ENCODE assay signal across 25 mouse cellular contexts in the genomic region with DNA sequence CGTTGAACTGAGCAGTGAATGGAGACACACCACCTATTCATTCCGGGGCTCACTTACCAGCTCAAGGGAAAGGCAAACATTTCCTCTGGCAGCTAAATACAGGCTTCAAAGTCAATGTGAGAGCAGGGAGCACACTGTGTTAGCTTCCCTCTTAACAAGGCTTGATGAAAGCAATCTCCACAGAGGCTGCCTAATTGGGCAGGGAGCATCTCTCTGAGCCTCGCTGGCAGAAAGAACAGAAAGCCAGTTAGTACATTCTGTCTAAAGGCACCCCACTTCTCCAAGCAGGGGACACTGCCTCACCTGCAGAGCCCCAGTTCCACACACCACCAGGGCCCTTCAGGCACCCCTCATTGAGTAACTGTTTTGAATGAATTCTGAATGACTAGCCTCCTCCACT.
DNase-seq lines count a peak whose midpoint lies in the region; ATAC-seq lines count a peak whose summit lies in the region.
"Had no signal": no experiment of that assay in that cellular context is flagged by ENCODE, and none has a peak within 500 bp of the region (broad histone marks: within the 10 kb centered on the region; RNA-seq: fewer than 3 reads in every experiment).

No protein-coding gene starts in this region.

- H3K4me1 ChIP-seq in forebrain, embryonic 14.5 days (ENCODE audit: control insufficient read depth, insufficient read depth, low read length), result no peaks in the 10 kb centered on the region
- no peaks in the 10 kb centered on the region for H3K4me1 ChIP-seq in forebrain, embryonic 13.5 days
- no peaks in the 10 kb centered on the region for H3K4me1 ChIP-seq in heart, embryonic 10.5 days
- no peaks in the 10 kb centered on the region for H3K4me1 ChIP-seq in kidney, embryonic 14.5 days (ENCODE audit: control insufficient read depth, insufficient read depth, low read length)
- H3K4me1 ChIP-seq: embryonic facial prominence, embryonic 13.5 days; embryonic facial prominence, embryonic 15.5 days; forebrain, embryonic 12.5 days had no signal

- WGBS in forebrain, embryonic 14.5 days, result 34% methylated on average over 3 of the region's 3 CpGs
- 39% methylated on average over 3 of the region's 3 CpGs for WGBS in forebrain, embryonic 13.5 days
- 62% methylated on average over 3 of the region's 3 CpGs for WGBS in heart, embryonic 10.5 days
- 53% methylated on average over 3 of the region's 3 CpGs for WGBS in kidney, embryonic 14.5 days

- no peak overlapping the region for H3K4me3 ChIP-seq in forebrain, embryonic 14.5 days (ENCODE audit: low read depth, low read length)
- H3K4me3 ChIP-seq in forebrain, embryonic 13.5 days, result no peak overlapping the region
- no peak overlapping the region for H3K4me3 ChIP-seq in heart, embryonic 10.5 days
- no peak overlapping the region for H3K4me3 ChIP-seq in kidney, embryonic 14.5 days (ENCODE audit: low read length)
- H3K4me3 ChIP-seq: embryonic facial prominence, embryonic 13.5 days; embryonic facial prominence, embryonic 15.5 days; erythroblast, embryonic 14.5 days; forebrain, embryonic 10.5 days; forebrain, embryonic 12.5 days had no signal

- peak; percentile 19 for DNase-seq in forebrain, embryonic 14.5 days (ENCODE audit: low spot score)
- peak; percentile 60 for DNase-seq in heart, adult 11 months
- no peak for DNase-seq in heart, embryonic 10.5 days (ENCODE audit: low spot score)
- DNase-seq: adrenal gland, adult 8-10 months; adrenal gland, postnatal 14 days; adrenal gland, postnatal 36 days; B cell, adult 2 months; cerebellum, adult 11-12 months; cerebellum, adult 2 months; cerebellum, adult 9-10 months; cerebellum, postnatal 14 days; cerebellum, postnatal 36 days; embryo, embryonic 11 days had no signal

- H3K27ac ChIP-seq in forebrain, embryonic 14.5 days (ENCODE audit: low read depth, low read length), result no peak overlapping the region
- H3K27ac ChIP-seq in forebrain, embryonic 13.5 days, result no peak overlapping the region
- H3K27ac ChIP-seq in heart, embryonic 10.5 days, result no peak overlapping the region
- H3K27ac ChIP-seq in kidney, embryonic 14.5 days (ENCODE audit: low read depth, low read length), result no peak overlapping the region
- H3K27ac ChIP-seq: embryonic facial prominence, embryonic 13.5 days; embryonic facial prominence, embryonic 15.5 days; forebrain, embryonic 10.5 days; forebrain, embryonic 12.5 days had no signal

- H3K27me3 ChIP-seq in forebrain, embryonic 14.5 days (replicated peaks; ENCODE audit: control insufficient read depth, insufficient read depth, low read length), result no peaks in the 10 kb centered on the region
- no peaks in the 10 kb centered on the region for H3K27me3 ChIP-seq in forebrain, embryonic 13.5 days
- no peaks in the 10 kb centered on the region for H3K27me3 ChIP-seq in heart, embryonic 10.5 days (ENCODE audit: insufficient read depth, poor library complexity, severe bottlenecking)
- no peaks in the 10 kb centered on the region for H3K27me3 ChIP-seq in kidney, embryonic 14.5 days (ENCODE audit: control insufficient read depth, insufficient read depth, low read length)
- H3K27me3 ChIP-seq: embryonic facial prominence, embryonic 13.5 days; embryonic facial prominence, embryonic 15.5 days; forebrain, embryonic 12.5 days; Patski had no signal

- no peak overlapping the region for H3K4me2 ChIP-seq in forebrain, embryonic 14.5 days (ENCODE audit: low read length)
- no peak overlapping the region for H3K4me2 ChIP-seq in forebrain, embryonic 13.5 days
- no peak overlapping the region for H3K4me2 ChIP-seq in kidney, embryonic 14.5 days (replicated peaks; ENCODE audit: low read depth, low read length)
- H3K4me2 ChIP-seq: embryonic facial prominence, embryonic 13.5 days; embryonic facial prominence, embryonic 15.5 days; forebrain, embryonic 12.5 days had no signal

- H3K9ac ChIP-seq in forebrain, embryonic 14.5 days (ENCODE audit: low read length), result no peak overlapping the region
- no peak overlapping the region for H3K9ac ChIP-seq in forebrain, embryonic 13.5 days
- H3K9ac ChIP-seq in kidney, embryonic 14.5 days (ENCODE audit: low read depth, low read length), result no peak overlapping the region
- H3K9ac ChIP-seq: embryonic facial prominence, embryonic 13.5 days; embryonic facial prominence, embryonic 15.5 days; forebrain, embryonic 12.5 days had no signal

- H3K9me3 ChIP-seq in forebrain, embryonic 14.5 days (replicated peaks; ENCODE audit: control insufficient read depth, low read length), result no peaks in the 10 kb centered on the region
- no peaks in the 10 kb centered on the region for H3K9me3 ChIP-seq in forebrain, embryonic 13.5 days (replicated peaks)
- H3K9me3 ChIP-seq in heart, embryonic 10.5 days, result no peaks in the 10 kb centered on the region
- no peaks in the 10 kb centered on the region for H3K9me3 ChIP-seq in kidney, embryonic 14.5 days (ENCODE audit: control insufficient read depth, low read length)
- H3K9me3 ChIP-seq: embryonic facial prominence, embryonic 13.5 days; embryonic facial prominence, embryonic 15.5 days; forebrain, embryonic 10.5 days; forebrain, embryonic 12.5 days had no signal

- ATAC-seq in forebrain, embryonic 14.5 days, result peak; percentile 54; the same call in 1 of the 2 replicates
- no peak for ATAC-seq in forebrain, embryonic 13.5 days
- no peak for ATAC-seq in kidney, embryonic 14.5 days (ENCODE audit: low FRiP score, low TSS enrichment)
- ATAC-seq: activated CD4-positive, CD25-positive, alpha-beta regulatory T cell, adult 4 months; CD4-positive, CD25-positive, alpha-beta regulatory T cell, adult 4 months; forebrain, embryonic 16.5 days; Patski had no signal

- no peaks in the 10 kb centered on the region for H3K36me3 ChIP-seq in forebrain, embryonic 14.5 days (ENCODE audit: control insufficient read depth, insufficient read depth, low read length)
- H3K36me3 ChIP-seq in forebrain, embryonic 13.5 days (ENCODE audit: poor library complexity, severe bottlenecking), result no peaks in the 10 kb centered on the region
- no peaks in the 10 kb centered on the region for H3K36me3 ChIP-seq in heart, embryonic 10.5 days
- no peaks in the 10 kb centered on the region for H3K36me3 ChIP-seq in kidney, embryonic 14.5 days (ENCODE audit: control insufficient read depth, insufficient read depth, low read length)
- H3K36me3 ChIP-seq: embryonic facial prominence, embryonic 13.5 days; embryonic facial prominence, embryonic 15.5 days; forebrain, embryonic 10.5 days; forebrain, embryonic 12.5 days; G1E had no signal
